Mouse (Mus musculus): Measurements from ENCODE around the gene Tspo2.

Gene Tspo2

GRCm38 (mm10) chr17:48450666-48451352, 513 bp downstream of the Tspo2 start:
- DNase-seq (ENCODE audit: low spot score): no peak

GRCm38 (mm10) chr17:48447675-48448074, 3.6 kb downstream of the Tspo2 start:
- no peak for DNase-seq (ENCODE audit: low spot score)

GRCm38 (mm10) chr17:48443542-48444145, 7.7 kb downstream of the Tspo2 start:
- no peak for DNase-seq (ENCODE audit: low spot score)

GRCm38 (mm10) chr17:48442745-48443457, 8.4 kb downstream of the Tspo2 start:
- DNase-seq (ENCODE audit: low spot score): no peak

GRCm38 (mm10) chr17:48437421-48437911, 13.9 kb downstream of the Tspo2 start:
- no peak for DNase-seq (ENCODE audit: low spot score)

- DNase-seq (ENCODE audit: low spot score): no peak
These were observed 14.8 kb downstream of the Tspo2 start for GRCm38 (mm10) chr17:48436487-48436886.

- no peak for DNase-seq (ENCODE audit: low spot score)
These were observed 16.8 kb downstream of the Tspo2 start for GRCm38 (mm10) chr17:48434479-48434878.

- DNase-seq (ENCODE audit: low spot score): no peak
These were observed 17.5 kb downstream of the Tspo2 start for GRCm38 (mm10) chr17:48433689-48434330.

- DNase-seq (ENCODE audit: low spot score): no peak
These were observed 18.2 kb downstream of the Tspo2 start for GRCm38 (mm10) chr17:48433006-48433655.

GRCm38 (mm10) chr17:48432158-48432980, 19.0 kb downstream of the Tspo2 start, which contains the start of gene Apobec2:
Gene Apobec2 (minus strand): TSS chr17:48432930.
- no peak for DNase-seq (ENCODE audit: low spot score)

GRCm38 (mm10) chr17:48431054-48431453, 20.3 kb downstream of the Tspo2 start:
- DNase-seq (ENCODE audit: low spot score): no peak

GRCm38 (mm10) chr17:48430394-48430793, 20.9 kb downstream of the Tspo2 start:
- DNase-seq (ENCODE audit: low spot score): no peak

GRCm38 (mm10) chr17:48427852-48428530, 23.3 kb downstream of the Tspo2 start:
- no peak for DNase-seq (ENCODE audit: low spot score)

- no peak for DNase-seq (ENCODE audit: low spot score)
These were observed 24.2 kb downstream of the Tspo2 start for GRCm38 (mm10) chr17:48426991-48427750.

- no peak for DNase-seq (ENCODE audit: low spot score)
These were observed 25.3 kb downstream of the Tspo2 start for GRCm38 (mm10) chr17:48425823-48426612.

- DNase-seq (ENCODE audit: low spot score): no peak
These were observed 27.1 kb downstream of the Tspo2 start for GRCm38 (mm10) chr17:48424237-48424636.

GRCm38 (mm10) chr17:48419571-48419970, 31.8 kb downstream of the Tspo2 start:
- DNase-seq (ENCODE audit: low spot score): no peak

- no peak for DNase-seq (ENCODE audit: low spot score)
These were observed 32.5 kb downstream of the Tspo2 start for GRCm38 (mm10) chr17:48418781-48419180.

GRCm38 (mm10) chr17:48418174-48418573, 33.1 kb downstream of the Tspo2 start:
- DNase-seq (ENCODE audit: low spot score): no peak

Data from urinary bladder, postnatal 10 days (tissue).